Mouse (Mus musculus) cerebellum, adult 9-11 months (tissue): ENCODE measurements at regions not wholly inside any gene's neighbourhood (a gene's known extent, or its start where the extent isn't known, plus 50 kb on each side); places are given as distances from the start of the nearest gene placed in this dataset.
"Not testable (repeated sequence)": the region's sequence is repeated elsewhere in the genome, so short reads cannot be mapped to it uniquely, and the experiment has no call there.

ENCODE experiments used
- DNase-seq: peaks from one replicate; pipeline ENCODE4 v3.0.0; 2022

- DNase-seq, result no peak
Observed at GRCm38 (mm10) chr9:30662456-30662855, 235.5 kb downstream of the Snx19 start.

- DNase-seq, result no peak
Observed at GRCm38 (mm10) chr9:30653961-30654360, 227.1 kb downstream of the Snx19 start.

GRCm38 (mm10) chr9:30653210-30653609 is 226.3 kb downstream of the Snx19 start:
- DNase-seq, result no peak

GRCm38 (mm10) chr9:30649392-30650054 is 222.6 kb downstream of the Snx19 start:
- DNase-seq, result no peak

GRCm38 (mm10) chr9:30633741-30634470 is 207.0 kb downstream of the Snx19 start:
- DNase-seq, result no peak

- no peak for DNase-seq
Observed at GRCm38 (mm10) chr9:30632164-30633146, 205.5 kb downstream of the Snx19 start.

GRCm38 (mm10) chr9:30625635-30626034 is 198.7 kb downstream of the Snx19 start:
- no peak for DNase-seq

GRCm38 (mm10) chr9:30625090-30625489 is 198.2 kb downstream of the Snx19 start:
- no peak for DNase-seq

GRCm38 (mm10) chr9:30624481-30624880 is 197.6 kb downstream of the Snx19 start:
- no peak for DNase-seq

GRCm38 (mm10) chr9:30619325-30619724 is 192.4 kb downstream of the Snx19 start:
- DNase-seq, result no peak

- DNase-seq, result no peak
Observed at GRCm38 (mm10) chr9:30618181-30618580, 191.3 kb downstream of the Snx19 start.

GRCm38 (mm10) chr9:30613715-30614114 is 186.8 kb downstream of the Snx19 start:
- DNase-seq, result no peak

- DNase-seq, result no peak
Observed at GRCm38 (mm10) chr9:30613003-30613552, 186.2 kb downstream of the Snx19 start.

- DNase-seq, result no peak
Observed at GRCm38 (mm10) chr9:30610328-30610727, 183.4 kb downstream of the Snx19 start.

- no peak for DNase-seq
Observed at GRCm38 (mm10) chr9:30599756-30600155, 172.8 kb downstream of the Snx19 start.

- no peak for DNase-seq
Observed at GRCm38 (mm10) chr9:30597691-30598090, 170.8 kb downstream of the Snx19 start.

GRCm38 (mm10) chr9:30597092-30597491 is 170.2 kb downstream of the Snx19 start:
- not testable (repeated sequence) for DNase-seq

GRCm38 (mm10) chr9:30592601-30593000 is 165.7 kb downstream of the Snx19 start:
- no peak for DNase-seq

GRCm38 (mm10) chr9:30591246-30591645 is 164.3 kb downstream of the Snx19 start:
- no peak for DNase-seq

GRCm38 (mm10) chr9:30590661-30591179 is 163.8 kb downstream of the Snx19 start:
- DNase-seq, result no peak

- no peak for DNase-seq
Observed at GRCm38 (mm10) chr9:30581271-30581821, 154.4 kb downstream of the Snx19 start.

GRCm38 (mm10) chr9:30580500-30580899 is 153.6 kb downstream of the Snx19 start:
- DNase-seq, result no peak
